Mouse (Mus musculus): ENCODE data around the gene Gm17428.

Gm17428 gene

DNA sequence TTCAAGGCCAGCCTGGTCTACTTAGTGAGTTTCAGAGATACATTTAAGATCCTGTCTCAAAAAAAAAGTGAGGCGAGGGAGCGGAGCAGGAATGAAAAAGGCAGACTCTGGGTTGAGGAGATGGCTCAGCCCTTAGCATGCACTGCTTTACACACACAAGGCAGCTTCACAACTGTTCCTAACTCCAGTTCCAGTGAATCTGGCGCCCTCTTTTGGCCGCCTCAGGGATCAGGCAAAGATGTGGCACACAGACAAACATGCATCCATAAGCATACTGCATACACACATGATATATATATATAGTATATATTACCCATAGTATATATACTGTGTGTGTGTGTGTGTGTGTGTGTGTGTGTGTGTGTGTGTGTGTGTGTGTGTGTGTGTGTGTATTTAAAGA is 34.4 kb downstream of the Gm17428 start:
- peak; percentile 53 for DNase-seq (ENCODE audit: low read depth)

GRCm38 (mm10) chr14:55014591-55014990 is 37.9 kb downstream of the Gm17428 start:
- no peak for DNase-seq (ENCODE audit: low read depth)

DNA sequence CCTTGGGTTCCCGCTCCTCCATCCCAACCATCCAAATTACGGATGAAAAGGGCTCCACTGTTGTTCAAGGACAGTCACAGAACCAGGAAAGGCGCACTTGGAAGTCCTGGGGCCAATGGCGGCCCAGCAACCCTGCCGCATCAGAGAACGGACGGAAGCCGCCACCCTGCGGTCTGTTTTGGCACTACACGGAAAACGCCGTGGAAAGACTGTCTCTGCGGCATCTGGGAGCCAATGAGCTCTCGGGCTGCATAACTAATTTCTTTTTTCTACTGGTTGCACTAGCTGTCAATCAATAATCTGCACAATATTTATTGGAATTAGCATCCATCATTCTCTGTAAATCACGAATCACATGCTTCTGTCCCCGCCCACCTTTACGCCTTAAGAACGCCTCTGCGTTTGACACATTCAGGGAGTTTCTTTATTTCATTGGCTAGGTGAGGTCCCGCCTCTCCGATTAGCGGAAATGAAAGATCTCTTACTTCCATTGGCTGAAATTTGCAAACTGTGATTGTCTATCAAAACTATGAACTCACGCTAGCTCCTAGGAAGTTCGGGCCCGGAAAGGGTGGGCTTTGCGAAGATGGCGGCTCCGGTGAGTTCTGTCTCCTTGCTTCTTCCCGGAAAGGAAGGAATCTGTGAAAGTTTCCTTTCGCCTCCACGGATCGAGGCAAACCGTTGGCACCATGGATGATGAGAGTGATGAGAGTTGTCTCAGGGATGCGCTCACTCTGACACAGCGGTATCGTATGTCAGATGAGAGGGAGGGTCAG is 38.4 kb downstream of the Gm17428 start, which contains the start of gene Ngdn:
TSS of gene Ngdn (plus strand) at position 464 of the 776 bp plus-strand sequence.
- DNase-seq (ENCODE audit: low read depth): peak; percentile 99

- no peak for DNase-seq (ENCODE audit: low read depth)
Observed at GRCm38 (mm10) chr14:55015767-55016111, 39.0 kb downstream of the Gm17428 start.

DNA sequence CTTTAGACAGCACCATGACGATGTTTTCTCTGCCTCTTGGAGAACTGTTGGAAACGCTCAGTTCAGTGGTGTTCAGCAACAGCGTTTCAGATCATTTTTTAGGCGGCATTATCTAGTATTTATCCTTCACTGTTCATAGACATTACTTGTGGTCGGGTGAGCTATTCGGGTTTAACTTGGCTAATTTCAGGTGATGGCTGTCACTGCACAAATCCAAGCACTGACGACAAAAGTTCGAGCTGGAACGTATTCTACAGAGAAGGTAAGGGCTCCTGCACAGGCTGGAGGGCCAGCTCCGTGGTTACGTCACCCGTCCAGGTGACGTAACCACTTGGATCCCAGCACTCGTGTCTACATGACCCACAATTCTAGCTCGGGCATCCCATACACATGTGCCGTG is 40.1 kb downstream of the Gm17428 start:
- DNase-seq (ENCODE audit: low read depth): no peak

DNA sequence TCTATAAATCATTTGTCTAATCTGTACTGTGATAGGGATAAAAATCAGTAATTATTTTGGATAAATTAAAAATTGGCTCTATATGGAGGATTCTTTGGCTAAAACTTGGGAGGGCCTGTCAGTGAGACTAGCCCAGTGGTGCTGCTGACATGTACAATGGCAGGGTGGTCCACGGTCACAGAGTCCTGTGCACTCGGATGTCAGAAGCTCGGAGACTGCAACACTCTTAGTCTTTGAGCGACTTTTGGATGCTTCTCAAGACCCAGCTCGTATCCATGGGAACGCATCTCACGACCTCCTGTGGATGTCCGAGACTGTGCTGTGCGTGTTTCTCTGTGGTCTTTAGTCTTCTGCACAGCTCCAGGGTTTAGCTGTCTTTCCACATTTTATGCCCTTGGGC is 43.7 kb downstream of the Gm17428 start:
- no peak for DNase-seq (ENCODE audit: low read depth)

DNA sequence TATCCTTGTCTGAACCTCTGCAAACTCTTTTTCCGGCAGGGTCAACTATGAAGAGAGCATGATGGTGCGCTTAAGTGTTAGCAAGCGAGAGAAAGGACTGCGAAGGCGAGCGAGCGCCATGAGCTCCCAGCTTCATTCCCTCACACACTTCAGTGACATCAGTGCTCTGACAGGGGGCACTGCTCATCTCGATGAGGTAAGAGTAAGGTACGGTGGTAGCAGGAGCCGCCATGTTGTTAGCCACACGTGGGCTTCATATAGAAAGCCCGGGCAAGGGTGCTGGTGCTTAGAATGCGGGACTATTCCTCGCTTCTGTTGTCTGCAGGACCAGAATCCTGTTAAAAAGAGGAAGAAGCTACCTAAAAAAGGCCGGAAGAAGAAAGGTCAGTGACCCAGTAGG is 46.3 kb downstream of the Gm17428 start:
- no peak for DNase-seq (ENCODE audit: low read depth)

GRCm38 (mm10) chr14:55024236-55024635 is 47.5 kb downstream of the Gm17428 start:
- DNase-seq (ENCODE audit: low read depth): peak; percentile 73

DNA sequence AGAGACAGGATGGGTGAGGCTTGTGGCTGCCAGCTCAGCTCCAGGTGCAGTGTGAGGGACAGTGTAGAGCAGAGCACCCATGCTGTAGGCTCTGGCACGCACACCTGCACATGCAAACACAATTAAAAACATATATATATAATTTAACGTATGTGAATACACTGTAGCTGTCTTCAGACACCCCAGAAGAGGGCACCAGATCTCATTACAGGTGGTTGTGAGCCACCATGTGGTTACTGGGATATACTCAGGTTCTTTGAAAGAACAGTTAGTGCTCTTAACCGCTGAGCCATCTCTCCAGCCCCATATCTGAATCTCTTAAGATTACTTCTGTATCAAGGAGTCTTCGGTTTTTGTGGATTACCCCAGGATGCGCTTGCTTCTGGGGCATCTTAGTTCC is 48.8 kb downstream of the Gm17428 start:
- DNase-seq (ENCODE audit: low read depth): peak; percentile 44
